Mouse (Mus musculus) urinary bladder, postnatal 36 days (tissue): ENCODE data around the gene Olfr1314.

ENCODE experiments used
- DNase-seq, 2 experiments: peaks; one replicate each; pipeline ENCODE4 v3.0.0; 2022; ENCODE audit warnings: low spot score in 2 of 2, mixed read lengths in 1 of 2

Gene Olfr1314

GRCm38 (mm10) chr2:112096681-112097080 lies at the start of gene Olfr1314:
Gene Olfr1314 (minus strand): TSS chr2:112096781.
- DNase-seq: no peak

GRCm38 (mm10) chr2:112140029-112140428 lies 43.4 kb upstream of the Olfr1314 start, which contains the start of gene Olfr1317:
Gene Olfr1317 (plus strand): TSS chr2:112140329.
- DNase-seq: no peak

- no peak for DNase-seq
These were observed 38.3 kb upstream of the Olfr1314 start, which contains the start of gene Olfr1316 for GRCm38 (mm10) chr2:112134877-112135276. Gene Olfr1316 (minus strand): TSS chr2:112134977.

GRCm38 (mm10) chr2:112115340-112115739 lies 18.8 kb upstream of the Olfr1314 start, which contains the start of gene Olfr1315-ps1:
Gene Olfr1315-ps1 (minus strand): TSS chr2:112115440.
- DNase-seq: no peak

- DNase-seq: no peak
These were observed 18.8 kb downstream of the Olfr1314 start, which contains the start of gene Olfr1313 for GRCm38 (mm10) chr2:112077743-112078142. Gene Olfr1313 (minus strand): TSS chr2:112077843.

- no peak for DNase-seq
These were observed 46.4 kb downstream of the Olfr1314 start, which contains the start of gene Olfr1312 for GRCm38 (mm10) chr2:112050138-112050537. Gene Olfr1312 (minus strand): TSS chr2:112050238.
